Mouse (Mus musculus) T-helper 2 cell (primary cell): ENCODE data around the gene Acat2.
"Not testable (repeated sequence)": the region's sequence is repeated elsewhere in the genome, so short reads cannot be mapped to it uniquely, and the experiment has no call there.

Source experiments
- in situ Hi-C: fragments of 300-600 bp; cut with MboI, MseI; formaldehyde crosslinking; loops from one replicate; pipeline ENCODE4 v1.15.1; 2025; ENCODE audit warnings: high pct_unique_total_duplicates

Gene Acat2

DNA sequence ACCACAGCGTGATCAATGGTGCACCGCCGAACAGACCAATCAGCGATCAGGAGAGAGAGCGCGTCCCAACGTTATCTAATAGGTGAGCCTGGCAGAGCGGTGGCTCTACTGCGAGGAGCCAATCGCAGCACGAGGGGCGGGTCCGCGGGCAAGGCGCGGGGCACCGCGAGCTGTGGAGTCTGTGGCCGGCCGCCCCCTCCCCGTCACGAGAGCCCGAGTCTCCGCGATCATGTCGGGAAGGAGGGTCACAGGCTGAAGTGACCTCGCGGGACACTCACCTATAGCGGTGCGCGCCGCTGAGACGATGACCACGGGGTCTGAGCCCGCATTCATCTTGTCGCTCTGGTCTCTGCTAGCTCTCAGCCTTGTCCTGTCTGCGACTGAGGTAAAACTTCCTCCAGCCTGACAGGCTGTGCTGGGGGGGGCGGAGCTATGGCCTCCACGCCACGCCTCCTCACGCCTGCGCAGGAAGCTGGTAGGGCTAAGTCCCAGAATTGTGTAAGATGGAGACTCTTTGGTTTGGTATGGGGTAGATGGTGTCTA is at the start of gene Acat2:
Gene Acat2, minus strand, starts transcription at position 417 of the 543 bp plus-strand sequence.
- in situ Hi-C loops = loop anchor here (5.0 kb wide), 1 partner anchor 83 kb away; the partner anchor contains the start of gene Mrgprh

DNA sequence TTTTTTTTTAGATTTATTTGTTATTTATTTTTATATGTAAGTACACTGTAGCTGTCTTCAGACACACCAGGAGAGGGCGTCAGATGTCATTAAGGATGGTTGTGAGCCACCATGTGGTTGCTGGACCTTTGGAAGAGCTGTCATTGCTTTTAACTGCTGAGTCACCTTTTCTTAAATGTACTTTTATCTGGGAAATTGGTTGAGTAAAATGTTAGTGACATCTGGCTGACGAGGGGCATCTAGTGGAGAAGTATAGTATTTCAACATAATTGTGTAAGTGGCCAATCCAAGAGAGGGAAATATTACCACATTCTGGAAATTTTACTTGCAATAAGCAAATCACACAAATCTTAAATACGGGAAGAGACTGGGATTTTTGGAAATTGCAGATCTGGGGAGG is 49.3 kb upstream of the Acat2 start:
- in situ Hi-C loops = no loop called here

GRCm38 (mm10) chr17:13008528-13008927 is 48.0 kb upstream of the Acat2 start:
- in situ Hi-C loops = no loop called here

DNA sequence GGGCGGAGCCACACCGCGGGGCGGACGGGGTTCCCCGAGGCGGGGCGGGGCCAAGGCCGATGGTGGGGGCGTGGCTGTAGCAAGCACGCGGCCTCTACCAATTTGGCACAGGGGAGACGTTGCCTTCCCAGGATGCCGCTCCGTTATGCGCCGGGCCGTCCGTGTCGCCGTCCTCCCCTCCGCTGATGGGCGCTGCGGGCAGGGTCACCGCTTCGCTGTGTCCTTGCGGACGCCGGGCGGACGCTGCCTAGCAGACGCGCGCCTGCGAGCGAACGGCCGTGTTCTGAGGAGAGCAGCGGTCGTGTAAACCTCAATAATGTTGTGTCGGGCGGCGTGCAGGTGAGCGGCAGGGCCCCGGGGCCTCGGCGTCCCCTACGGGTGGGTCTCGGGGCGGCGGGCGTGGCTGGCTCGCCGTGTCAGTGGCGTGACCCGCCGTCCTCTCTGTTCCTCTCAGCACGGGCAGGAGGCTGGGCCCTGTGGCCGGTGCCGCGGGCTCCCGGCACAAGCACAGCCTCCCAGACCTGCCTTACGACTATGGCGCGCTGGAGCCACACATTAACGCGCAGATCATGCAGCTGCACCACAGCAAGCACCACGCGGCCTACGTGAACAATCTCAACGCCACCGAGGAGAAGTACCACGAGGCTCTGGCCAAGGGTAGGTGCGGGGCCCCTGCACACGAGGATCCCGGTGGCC is 47.3 kb upstream of the Acat2 start:
- in situ Hi-C loops = no loop called here

GRCm38 (mm10) chr17:13006984-13007383 is 46.4 kb upstream of the Acat2 start:
- in situ Hi-C loops = no loop called here

- in situ Hi-C loops = not testable (repeated sequence)
Observed at GRCm38 (mm10) chr17:13006546-13006945, 46.0 kb upstream of the Acat2 start, which contains the start of gene Sod2. TSS of gene Sod2 (plus strand) at chr17:13006846.

- in situ Hi-C loops = not testable (repeated sequence)
Observed at GRCm38 (mm10) chr17:13004436-13004835, 43.9 kb upstream of the Acat2 start.

- in situ Hi-C loops = not testable (repeated sequence)
Observed at GRCm38 (mm10) chr17:13002243-13002642, 41.7 kb upstream of the Acat2 start.

DNA sequence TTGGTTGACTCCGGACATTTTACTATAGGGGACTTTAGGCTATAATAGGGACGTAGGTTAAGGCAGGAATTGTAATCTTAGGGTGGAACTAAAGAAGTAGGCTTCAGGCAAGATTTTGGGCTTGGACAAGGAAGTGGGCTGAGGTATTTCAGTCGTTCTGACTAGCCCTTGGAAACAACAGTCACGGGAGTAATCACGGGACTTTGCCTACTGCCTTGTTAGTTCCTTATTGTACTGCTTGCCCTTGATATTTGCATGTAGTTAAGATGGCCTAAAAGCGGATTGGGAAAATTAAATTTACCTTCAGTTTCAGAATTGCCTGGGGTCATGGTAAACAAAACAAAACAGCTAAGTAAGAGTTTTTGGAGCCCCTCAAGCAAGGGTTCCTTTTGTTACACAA is 38.5 kb upstream of the Acat2 start:
- in situ Hi-C loops = no loop called here

GRCm38 (mm10) chr17:12997890-12998289 is 37.3 kb upstream of the Acat2 start:
- in situ Hi-C loops = no loop called here

GRCm38 (mm10) chr17:12996345-12996744 is 35.8 kb upstream of the Acat2 start:
- in situ Hi-C loops = no loop called here

DNA sequence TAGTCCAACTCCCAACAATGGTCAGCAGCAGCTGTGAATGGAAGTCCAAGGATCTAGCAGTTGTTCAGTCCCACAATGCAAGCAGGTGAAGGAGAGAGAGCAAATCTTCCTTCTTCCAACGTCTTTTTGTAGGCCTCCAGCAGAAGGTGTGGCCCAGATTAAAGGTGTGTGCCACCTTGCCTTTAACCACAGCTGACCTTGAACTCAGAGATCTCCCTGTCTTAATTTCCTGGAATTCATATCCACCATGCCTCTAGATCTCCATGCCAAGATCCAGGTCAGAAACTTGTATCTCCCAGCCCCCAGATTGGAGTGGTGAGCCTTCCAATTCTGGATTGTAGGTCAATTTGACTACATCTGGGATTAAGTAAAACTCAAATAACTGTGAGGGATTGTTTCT is 33.5 kb upstream of the Acat2 start, which contains the start of gene Wtap:
Gene Wtap, minus strand, starts transcription at position 101 of the 400 bp plus-strand sequence.
- in situ Hi-C loops = no loop called here

GRCm38 (mm10) chr17:12992470-12992991 is 32.0 kb upstream of the Acat2 start:
- in situ Hi-C loops = no loop called here

- in situ Hi-C loops = no loop called here
Observed at GRCm38 (mm10) chr17:12991635-12992358, 31.2 kb upstream of the Acat2 start.

DNA sequence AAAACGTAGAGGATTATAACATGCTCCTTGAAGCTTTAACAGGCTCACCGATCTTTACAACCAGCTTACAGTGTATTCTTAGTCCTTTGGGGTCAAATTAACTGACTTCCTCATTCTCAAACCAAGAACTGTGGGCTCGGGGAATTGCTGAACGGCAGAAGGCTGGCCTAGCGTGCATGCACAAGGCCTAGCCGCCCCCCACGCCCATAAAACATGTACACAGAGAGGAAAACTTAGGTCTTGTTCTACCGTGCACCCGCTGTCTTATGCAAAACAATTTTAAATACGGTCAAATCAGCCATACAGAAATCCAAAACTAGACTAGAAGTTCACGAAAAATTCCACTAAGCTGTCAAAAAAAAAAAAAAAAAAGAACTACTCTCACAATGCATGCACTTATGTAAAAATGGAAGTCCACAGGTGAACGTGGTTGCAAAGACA is 30.7 kb upstream of the Acat2 start:
- in situ Hi-C loops = no loop called here

DNA sequence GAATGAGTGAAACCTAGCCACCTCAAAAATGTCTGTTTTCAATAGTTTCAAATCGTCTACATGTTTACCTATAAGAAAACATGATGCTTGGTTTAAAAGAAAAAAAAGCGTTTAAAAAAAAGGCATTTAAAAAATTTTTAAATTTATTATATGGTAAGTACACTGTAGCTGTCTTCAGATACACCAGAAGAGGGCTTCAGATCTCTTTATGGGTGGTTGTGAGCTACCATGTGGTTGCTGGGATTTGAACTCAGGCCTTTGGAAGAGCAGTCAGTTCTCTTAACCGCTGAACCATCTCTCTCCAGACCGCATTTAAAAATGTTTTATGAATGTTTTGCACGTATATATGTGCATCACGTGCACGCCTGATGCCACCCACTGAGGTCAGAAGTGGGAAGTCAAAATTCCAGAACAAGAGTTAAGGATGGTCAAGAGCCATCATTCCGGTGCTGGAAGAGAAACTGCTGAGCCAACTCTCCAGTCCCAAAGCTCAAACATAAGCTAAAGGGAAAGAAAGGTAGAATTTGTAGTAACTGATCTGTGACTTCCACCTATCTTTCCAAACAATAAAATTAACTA is 30.1 kb upstream of the Acat2 start:
- in situ Hi-C loops = no loop called here

GRCm38 (mm10) chr17:12988096-12988495 is 27.5 kb upstream of the Acat2 start:
- in situ Hi-C loops = loop anchor here (5.0 kb wide), 1 partner anchor 76 kb away; the partner anchor contains the start of gene Pnldc1

DNA sequence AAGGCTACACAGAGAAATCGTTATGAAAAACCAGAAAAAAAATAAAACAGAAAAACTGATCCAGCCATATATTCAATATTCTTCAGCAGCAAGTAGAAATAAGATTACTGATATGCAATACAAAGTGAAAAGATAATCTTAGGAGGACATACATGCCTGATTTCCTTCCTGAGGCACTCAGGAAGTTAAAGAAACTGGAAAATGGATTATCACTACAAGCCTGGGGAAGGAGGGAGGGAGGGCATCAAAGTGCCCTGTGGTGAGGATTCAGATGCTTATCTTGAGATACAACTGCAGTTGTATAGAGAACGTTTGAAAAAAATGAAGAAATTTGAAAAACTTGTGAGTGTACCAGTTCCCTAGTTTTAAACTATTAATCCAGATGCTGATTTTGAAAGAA is 23.4 kb upstream of the Acat2 start:
- in situ Hi-C loops = no loop called here

- in situ Hi-C loops = no loop called here
Observed at GRCm38 (mm10) chr17:12978546-12978945, 18.0 kb upstream of the Acat2 start.

GRCm38 (mm10) chr17:12973851-12974250 is 13.3 kb upstream of the Acat2 start:
- in situ Hi-C loops = no loop called here

DNA sequence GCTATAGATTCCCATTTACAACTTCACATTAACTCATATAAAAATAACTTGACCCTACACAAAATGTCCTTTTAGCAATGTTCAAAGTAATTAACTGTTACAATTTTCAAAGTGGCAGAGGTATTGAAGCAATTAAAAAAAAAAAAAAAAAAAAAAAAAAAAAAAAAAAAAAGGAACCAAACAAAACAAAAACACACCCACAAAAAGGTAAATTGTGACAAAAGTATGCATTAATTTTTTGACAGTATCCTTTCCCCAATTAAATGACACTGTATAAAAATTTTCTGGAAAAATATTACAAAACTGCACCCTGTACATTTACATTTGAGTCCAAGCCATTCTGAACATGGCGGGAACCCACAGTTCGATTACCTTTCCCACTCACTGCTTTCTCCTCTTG is 6.6 kb upstream of the Acat2 start:
- in situ Hi-C loops = no loop called here

DNA sequence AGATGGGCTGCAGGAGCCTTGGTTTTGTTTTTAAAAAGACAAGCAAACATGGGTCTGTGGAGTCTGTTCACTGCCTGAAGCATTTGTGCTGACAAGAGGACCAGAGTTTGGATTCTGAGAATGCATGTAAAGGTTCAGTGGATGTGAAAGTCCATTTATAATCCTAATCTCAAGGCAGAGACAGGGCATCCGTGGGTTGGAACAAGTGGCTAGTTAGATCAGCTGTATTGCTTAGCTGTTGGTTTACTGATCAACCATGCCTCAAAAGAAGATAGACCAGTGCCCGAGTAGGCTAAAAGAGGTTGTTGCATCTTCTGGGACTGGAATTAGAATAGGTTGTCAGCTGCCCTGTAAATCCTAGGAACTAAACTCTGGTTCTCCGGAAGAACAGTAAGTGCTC is 2.9 kb upstream of the Acat2 start:
- in situ Hi-C loops = loop anchor here (5.0 kb wide), 1 partner anchor 86 kb away; the partner anchor contains the start of gene Mrgprh
